Mouse (Mus musculus) intestine, embryonic 15.5 days (tissue): Measurements from ENCODE around the gene Tbx3. TPM values are rescaled to one million over a fixed set of nuclear protein-coding genes. Genes with fewer than 3 reads are reported as not detected.

Source experiments
- ATAC-seq: fragments of 200-750 bp; cut with Nextera tagmentation; 2 replicates; pipeline ENCODE4 v1.8.0; 2017; ENCODE audit warnings: moderate TSS enrichment, moderate library complexity
- H3K27ac ChIP-seq: fragments of 300-500 bp; sonication (generic); 2 replicates; pipeline ENCODE4 v1.5.1; 2015; ENCODE audit warnings: mild to moderate bottlenecking, inconsistent platforms
- H3K27me3 ChIP-seq: fragments of 300-500 bp; sonication (generic); replicated peaks from 2 replicates; pipeline ENCODE4 v1.6.1; 2015; ENCODE audit warnings: inconsistent platforms
- H3K36me3 ChIP-seq: fragments of 300-500 bp; sonication (generic); 2 replicates; pipeline ENCODE4 v1.6.1; 2015; ENCODE audit warnings: inconsistent platforms
- H3K4me1 ChIP-seq: fragments of 300-500 bp; sonication (generic); replicated peaks from 2 replicates; pipeline ENCODE4 v1.6.1; 2015; ENCODE audit warnings: inconsistent platforms
- H3K4me2 ChIP-seq: fragments of 300-500 bp; sonication (generic); replicated peaks from 2 replicates; pipeline ENCODE4 v1.6.1; 2015; ENCODE audit warnings: mild to moderate bottlenecking, inconsistent platforms
- H3K4me3 ChIP-seq: fragments of 300-500 bp; sonication (generic); replicated peaks from 2 replicates; pipeline ENCODE4 v1.5.1; 2015; ENCODE audit warnings: inconsistent platforms
- H3K9ac ChIP-seq: fragments of 300-500 bp; sonication (generic); 2 replicates; pipeline ENCODE4 v1.6.1; 2015; ENCODE audit warnings: inconsistent platforms
- H3K9me3 ChIP-seq: fragments of 300-500 bp; sonication (generic); 2 replicates; pipeline ENCODE4 v1.6.1; 2016; ENCODE audit warnings: inconsistent platforms
- WGBS: fragments of 180-500 bp; shearing (Covaris S2); methylation state at CpG from one replicate; pipeline ENCODE4 v1.1.7; 2015; 5-methylcytosine and 5-hydroxymethylcytosine counted together
- polyA plus RNA-seq: library from polyadenylated mRNA; unstranded; fragments of >200 nt; fragmentation: Nextera tagmentation; extraction: Ambion mirVana; gene quantifications from 2 replicates; pipeline ENCODE4 v1.2.1, GENCODE M21; 2015

Tbx3 gene
- polyA plus RNA-seq, 1 experiment from 2014 or later: 44.9 TPM

DNA sequence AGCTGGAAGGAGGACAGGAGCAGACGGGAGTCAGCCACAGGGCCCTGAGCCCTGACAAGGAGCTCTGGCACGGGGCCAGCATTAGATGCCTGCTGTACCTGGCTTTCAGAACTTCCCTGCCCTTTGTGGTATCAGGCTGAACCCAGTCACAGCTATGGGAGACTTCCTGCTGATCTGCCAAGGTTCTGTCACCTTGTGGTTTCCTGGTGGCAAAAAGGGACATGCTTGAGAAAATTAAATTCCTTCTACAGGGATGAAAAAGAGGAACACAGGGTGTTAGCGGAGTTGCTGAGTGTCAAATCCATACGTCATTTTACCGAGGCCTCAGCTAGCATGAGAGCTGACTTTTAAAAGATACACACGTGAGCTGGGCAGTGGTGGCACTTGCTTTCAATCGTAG lies 62.5 kb downstream of the Tbx3 start:
- peak; percentile 49; the same call in 1 of the 2 replicates for ATAC-seq
- no peaks in the 10 kb centered on the region for H3K36me3 ChIP-seq

More for the DNA sequence above, 62.5 kb downstream of the Tbx3 start:
- no peak overlapping the region for H3K4me2 ChIP-seq
- no peaks in the 10 kb centered on the region for H3K4me1 ChIP-seq
- H3K27me3 ChIP-seq: no peaks in the 10 kb centered on the region; the same call in 1 of the 2 replicates
- no peak overlapping the region for H3K4me3 ChIP-seq
- no peak overlapping the region for H3K9ac ChIP-seq
- WGBS: 50% methylated on average over 7 of the region's 7 CpGs
- no peaks in the 10 kb centered on the region for H3K9me3 ChIP-seq
- H3K27ac ChIP-seq: no peak overlapping the region

Other genes with a start within 250 kb of the Tbx3 start
- 0.13 TPM in 1 of 2 replicates, not detected in the other for gene Tbx5, start 162.0 kb downstream of the Tbx3 start, polyA plus RNA-seq